Mouse (Mus musculus): ENCODE measurements around the gene Aldh2. TPM values are rescaled to one million over a fixed set of nuclear protein-coding genes. Genes with fewer than 3 reads are reported as not detected.
"Not testable (repeated sequence)": the region's sequence is repeated elsewhere in the genome, so short reads cannot be mapped to it uniquely, and the experiment has no call there.

Aldh2 gene
- polyA plus RNA-seq, 1 experiment = 663 TPM

- DNase-seq (ENCODE audit: low spot score) = no peak
These were observed 47.1 kb downstream of the Aldh2 start for GRCm38 (mm10) chr5:121546530-121546895.

GRCm38 (mm10) chr5:121545793-121546529 is 47.7 kb downstream of the Aldh2 start, which contains the start of gene Mapkapk5:
Gene Mapkapk5 (minus strand): TSS chr5:121545905.
- peak; percentile 100 for DNase-seq (ENCODE audit: low spot score)

- DNase-seq (ENCODE audit: low spot score) = no peak
These were observed 48.5 kb downstream of the Aldh2 start, which contains the start of the genes Adam1a and Gm42878 for GRCm38 (mm10) chr5:121544910-121545792. Gene Adam1a (minus strand): TSS chr5:121545482. Gene Gm42878 (minus strand): TSS chr5:121545482.

- DNase-seq (ENCODE audit: low spot score) = no peak
These were observed 50.3 kb downstream of the Aldh2 start for GRCm38 (mm10) chr5:121543370-121543769.

- DNase-seq (ENCODE audit: low spot score) = no peak
These were observed 52.4 kb downstream of the Aldh2 start for GRCm38 (mm10) chr5:121541235-121541634.

GRCm38 (mm10) chr5:121540066-121540465 is 53.6 kb downstream of the Aldh2 start:
- DNase-seq (ENCODE audit: low spot score) = no peak

- DNase-seq (ENCODE audit: low spot score) = no peak
These were observed 56.0 kb downstream of the Aldh2 start for GRCm38 (mm10) chr5:121537588-121537987.

GRCm38 (mm10) chr5:121536921-121537555 is 56.6 kb downstream of the Aldh2 start:
- DNase-seq (ENCODE audit: low spot score) = no peak

- DNase-seq (ENCODE audit: low spot score) = no peak
These were observed 58.5 kb downstream of the Aldh2 start for GRCm38 (mm10) chr5:121535116-121535515.

- no peak for DNase-seq (ENCODE audit: low spot score)
These were observed 59.1 kb downstream of the Aldh2 start for GRCm38 (mm10) chr5:121534521-121534920.

- DNase-seq (ENCODE audit: low spot score) = no peak
These were observed 66.7 kb downstream of the Aldh2 start for GRCm38 (mm10) chr5:121526961-121527360.

GRCm38 (mm10) chr5:121526526-121526925 is 67.1 kb downstream of the Aldh2 start:
- DNase-seq (ENCODE audit: low spot score) = no peak

GRCm38 (mm10) chr5:121525774-121526450 is 67.7 kb downstream of the Aldh2 start:
- DNase-seq (ENCODE audit: low spot score) = no peak

GRCm38 (mm10) chr5:121519758-121520157 is 73.9 kb downstream of the Aldh2 start:
- DNase-seq (ENCODE audit: low spot score) = not testable (repeated sequence)

- DNase-seq (ENCODE audit: low spot score) = no peak
These were observed 74.6 kb downstream of the Aldh2 start for GRCm38 (mm10) chr5:121518983-121519382.

Other genes starting within 250 kb of the Aldh2 start
- gene Trafd1, start 208.2 kb downstream of the Aldh2 start, polyA plus RNA-seq (2012; rRNA removed) = 106 and 115 TPM in 2 replicates
- 15.8 and 17.2 TPM in 2 replicates for gene Naa25, start 195.9 kb downstream of the Aldh2 start, polyA plus RNA-seq (2012; rRNA removed)
- gene Tmem116, start 141.9 kb downstream of the Aldh2 start, polyA plus RNA-seq (2012; rRNA removed) = 1.4 and 2.4 TPM in 2 replicates
- gene Erp29, start 141.3 kb downstream of the Aldh2 start, polyA plus RNA-seq (2012; rRNA removed) = 96.2 and 97.4 TPM in 2 replicates
- gene Adam1b, start 90.4 kb downstream of the Aldh2 start, polyA plus RNA-seq (2012; rRNA removed) = not detected in 2 replicates
- 9.4 and 12.0 TPM in 2 replicates for gene Adam1a, start 48.3 kb downstream of the Aldh2 start, polyA plus RNA-seq (2012; rRNA removed)
- 0.34 TPM in 1 of 2 replicates, not detected in the other for gene Gm42878, start 48.3 kb downstream of the Aldh2 start, polyA plus RNA-seq (2012; rRNA removed)
- gene Mapkapk5, start 47.9 kb downstream of the Aldh2 start, polyA plus RNA-seq (2012; rRNA removed) = 79.3 and 93.5 TPM in 2 replicates
- 10.6 and 12.8 TPM in 2 replicates for gene Acad12, start 25.1 kb upstream of the Aldh2 start, polyA plus RNA-seq (2012; rRNA removed)
- gene Acad10, start 66.7 kb upstream of the Aldh2 start, polyA plus RNA-seq (2012; rRNA removed) = 9.6 and 10.3 TPM in 2 replicates
- 34.7 and 37.1 TPM in 2 replicates for gene Brap, start 66.7 kb upstream of the Aldh2 start, polyA plus RNA-seq (2012; rRNA removed)
- gene Atxn2, start 117.5 kb upstream of the Aldh2 start, polyA plus RNA-seq (2012; rRNA removed) = 60.6 and 85.3 TPM in 2 replicates
- gene Sh2b3, start 243.8 kb upstream of the Aldh2 start, polyA plus RNA-seq (2012; rRNA removed) = 22.2 and 25.8 TPM in 2 replicates

Data from urinary bladder, adult 2 months (tissue).